ENCODE assay signal across 15 mouse cellular contexts in the genomic region with DNA sequence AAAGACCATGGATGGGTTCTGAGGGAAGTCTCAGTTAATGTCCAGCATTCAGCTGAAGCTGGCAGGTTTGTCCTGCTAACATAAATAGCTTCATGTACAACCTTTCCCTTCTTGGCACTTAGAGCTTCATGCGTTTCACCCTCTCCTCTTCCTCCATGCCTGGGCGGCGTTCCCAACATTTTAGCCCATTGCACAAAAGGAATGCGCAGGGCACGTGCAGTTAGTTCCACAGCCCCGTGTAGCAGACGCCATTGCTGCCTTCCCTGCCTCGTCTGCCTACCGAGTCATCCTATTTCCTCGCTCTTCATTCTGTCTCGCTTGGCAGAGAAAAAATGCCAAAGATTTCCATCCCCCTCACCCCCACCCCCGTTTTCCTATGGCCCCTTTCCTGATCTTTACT. TPM values are rescaled to one million over a fixed set of nuclear protein-coding genes. Genes with fewer than 3 reads are reported as not detected.
DNase-seq lines count a peak whose midpoint lies in the region; ATAC-seq lines count a peak whose summit lies in the region.
"Had no signal": no experiment of that assay in that cellular context is flagged by ENCODE, and none has a peak within 500 bp of the region (broad histone marks: within the 10 kb centered on the region; RNA-seq: fewer than 3 reads in every experiment).

No protein-coding gene starts in this region.

- H3K4me2 ChIP-seq in heart, embryonic 12.5 days = no peak overlapping the region
- H3K4me2 ChIP-seq: heart, embryonic 13.5 days; liver, embryonic 12.5 days had no signal

- H3K36me3 ChIP-seq in heart, embryonic 12.5 days = no peaks in the 10 kb centered on the region
- H3K36me3 ChIP-seq: heart, embryonic 13.5 days; liver, embryonic 12.5 days had no signal

- H3K4me1 ChIP-seq in heart, embryonic 12.5 days (replicated peaks) = no peaks in the 10 kb centered on the region
- H3K4me1 ChIP-seq: heart, embryonic 13.5 days; liver, embryonic 12.5 days had no signal

- intact Hi-C loops in heart, postnatal 10 days (cut with DNase I) = no loop called here

- WGBS in heart, embryonic 12.5 days = 67% methylated on average over 12 of the region's 12 CpGs

- no peak overlapping the region for H3K4me3 ChIP-seq in heart, embryonic 12.5 days
- H3K4me3 ChIP-seq: heart, embryonic 13.5 days; liver, embryonic 12.5 days had no signal

- peak; percentile 15 for DNase-seq in adrenal gland, adult 2 months
- no peak for DNase-seq in adrenal gland, postnatal 25 days
- peak; percentile 5 to 8 for DNase-seq in heart, postnatal 10 days
- DNase-seq in right cerebral cortex, postnatal 4 days = peak; percentile 10
- DNase-seq in right cerebral cortex, postnatal 36 days (ENCODE audit: low spot score in 2 of 2) = no peak
- peak; percentile 32 to 51 for DNase-seq in kidney, postnatal 4 days
- no peak for DNase-seq in frontal cortex, postnatal 14 days (ENCODE audit: low spot score in 2 of 2)
- DNase-seq: cerebellum, adult 18-20 months; gastrocnemius, postnatal 36 days; thymus, postnatal 36 days had no signal

- no peak for ATAC-seq in heart, embryonic 12.5 days (ENCODE audit: insufficient number of reproducible peaks, low FRiP score)
- ATAC-seq: forebrain, embryonic 16.5 days; liver, embryonic 12.5 days had no signal

- H3K9me3 ChIP-seq in heart, embryonic 12.5 days (replicated peaks) = no peaks in the 10 kb centered on the region
- H3K9me3 ChIP-seq: heart, embryonic 13.5 days; liver, embryonic 12.5 days had no signal

- no peak overlapping the region for H3K27ac ChIP-seq in heart, embryonic 12.5 days (ENCODE audit: poor library complexity, severe bottlenecking)
- H3K27ac ChIP-seq: heart, embryonic 13.5 days; liver, embryonic 12.5 days had no signal

- H3K27me3 ChIP-seq in heart, embryonic 12.5 days (replicated peaks) = no peaks in the 10 kb centered on the region
- H3K27me3 ChIP-seq: CH12.LX; heart, embryonic 13.5 days; liver, embryonic 12.5 days had no signal

- H3K9ac ChIP-seq in heart, embryonic 12.5 days = no peak overlapping the region
- H3K9ac ChIP-seq: heart, embryonic 13.5 days; liver, embryonic 12.5 days had no signal

RNA-seq across cellular contexts. Expression of a gene that starts 34.4 kb away (rescaled TPM):
- total RNA-seq in adrenal gland, adult 2 months (2021) = 100 to 1,000 TPM; 181 to 188 TPM
- 45.4 and 49.8 TPM in 2 replicates for polyA plus RNA-seq in adrenal gland, adult 2 months (2012; rRNA removed)
- 166 and 179 TPM in 2 replicates for total RNA-seq in adrenal gland, postnatal 25 days (2021)
- 100 to 1,000 TPM; 153 to 156 TPM for total RNA-seq in heart, postnatal 10 days (2021)
- 126 and 129 TPM in 2 replicates for polyA plus RNA-seq in heart, embryonic 12.5 days (2016; fragmentation: Nextera tagmentation; extraction: Ambion mirVana)

RNA-seq across cellular contexts. Expression of a gene that starts 39.0 kb away (rescaled TPM):
- total RNA-seq in adrenal gland, adult 2 months (2021) = 100 to 1,000 TPM; 182 to 219 TPM
- polyA plus RNA-seq in adrenal gland, adult 2 months (2012; rRNA removed) = 5.7 and 7.7 TPM in 2 replicates
- total RNA-seq in adrenal gland, postnatal 25 days (2021) = 179 and 185 TPM in 2 replicates
- total RNA-seq in heart, postnatal 10 days (2021) = 100 to 1,000 TPM; 113 to 129 TPM
- polyA plus RNA-seq in heart, embryonic 12.5 days (2016; fragmentation: Nextera tagmentation; extraction: Ambion mirVana) = 102 and 111 TPM in 2 replicates

Comparison
In these comparisons a context has a peak if more than half of its experiments do, and no peak if none do; other contexts are left out.
1. DNase-seq: peak in adrenal gland, adult 2 months (single experiment), heart, postnatal 10 days (2 of 2), right cerebral cortex, postnatal 4 days (single experiment) and kidney, postnatal 4 days (2 of 2); none in adrenal gland, postnatal 25 days (single experiment), right cerebral cortex, postnatal 36 days (0 of 2) and frontal cortex, postnatal 14 days (0 of 2).